Mouse (Mus musculus) urinary bladder, adult 18-20 months (tissue): ENCODE results near the gene Reck.
A peak's percentile ranks its signal among the peaks of the same experiment; 100 is the strongest.

Experiments used
- DNase-seq, 2 experiments: peaks; one replicate each; pipeline ENCODE4 v3.0.0; 2022; ENCODE audit warnings: low spot score in 2 of 2, mixed read lengths in 2 of 2

The Reck gene

DNA sequence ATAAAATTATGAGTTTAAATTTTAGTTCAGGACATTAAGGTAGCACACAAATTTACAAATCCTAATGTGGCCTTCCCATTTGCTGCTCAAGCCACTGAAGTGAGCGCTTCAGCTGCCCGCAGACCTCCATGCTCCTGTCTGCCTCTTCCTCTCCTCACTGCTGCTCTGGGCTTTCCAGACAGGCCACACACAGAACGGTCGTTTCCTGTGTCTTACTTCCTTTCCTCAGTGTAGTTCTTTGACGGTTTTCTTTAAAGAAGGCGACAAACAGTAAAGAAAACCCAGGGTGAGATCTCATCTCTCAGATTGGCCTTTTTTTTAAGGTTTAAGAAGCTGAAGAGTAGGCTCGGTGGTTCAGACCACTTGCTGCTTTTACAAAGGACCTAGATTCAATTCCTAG lies 28.4 kb downstream of the Reck start:
- no peak for DNase-seq

DNA sequence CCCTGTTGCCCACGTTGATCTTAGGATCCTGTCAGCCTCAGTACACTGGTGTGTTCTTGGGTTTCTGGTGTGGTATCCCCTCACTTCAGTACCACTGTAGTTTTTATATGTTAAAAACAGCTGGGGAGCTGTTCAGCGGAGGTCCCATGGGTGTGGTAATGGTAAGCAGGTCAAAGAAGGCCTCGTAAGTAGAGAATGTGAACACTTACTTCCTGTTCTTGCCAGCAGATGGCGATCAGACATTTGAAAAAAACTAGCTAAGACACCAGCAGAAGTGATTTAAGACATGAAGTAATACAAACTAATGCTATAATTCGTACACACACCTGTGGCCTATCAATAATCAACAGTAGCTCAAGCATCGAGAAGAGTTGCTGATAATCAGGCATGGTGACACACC lies 31.1 kb downstream of the Reck start:
- DNase-seq = peak; percentile 14 to 18

DNA sequence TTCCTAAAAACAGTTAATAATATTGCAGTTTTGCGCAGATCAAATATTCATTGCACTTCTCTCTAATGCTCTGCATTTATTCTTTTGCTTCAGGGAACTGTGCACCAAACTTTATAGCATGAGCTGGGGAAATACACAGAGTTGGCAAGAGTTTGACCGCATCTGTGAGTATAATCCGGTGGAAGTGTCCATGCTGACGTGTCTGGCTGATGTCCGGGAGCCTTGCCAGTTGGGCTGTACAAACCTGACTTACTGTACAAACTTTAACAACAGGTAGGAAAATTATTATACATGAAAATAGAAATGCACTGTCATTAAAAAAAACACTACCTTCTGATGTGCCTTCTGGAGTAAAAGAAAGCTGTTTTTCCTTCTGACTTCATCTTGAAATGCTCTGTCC lies 42.9 kb downstream of the Reck start:
- no peak for DNase-seq

DNA sequence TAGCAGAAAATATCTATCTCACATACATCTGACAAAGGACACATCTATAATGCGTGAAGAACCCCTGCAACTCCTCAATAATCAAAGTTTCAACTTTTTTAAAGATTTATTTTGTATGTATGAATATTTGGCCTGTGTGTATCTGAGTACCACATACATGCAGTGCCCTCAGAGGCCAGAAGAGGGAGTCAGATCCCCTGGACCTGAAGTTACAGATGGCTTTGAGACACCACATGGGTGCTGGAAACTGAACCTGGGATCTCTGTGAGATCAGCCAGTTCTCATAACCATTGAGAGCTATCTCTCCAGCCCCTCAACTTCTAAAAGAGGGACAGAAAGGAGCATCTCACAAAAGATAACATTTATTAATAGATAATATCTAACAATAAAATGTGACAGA lies 45.3 kb downstream of the Reck start:
- DNase-seq = no peak

DNA sequence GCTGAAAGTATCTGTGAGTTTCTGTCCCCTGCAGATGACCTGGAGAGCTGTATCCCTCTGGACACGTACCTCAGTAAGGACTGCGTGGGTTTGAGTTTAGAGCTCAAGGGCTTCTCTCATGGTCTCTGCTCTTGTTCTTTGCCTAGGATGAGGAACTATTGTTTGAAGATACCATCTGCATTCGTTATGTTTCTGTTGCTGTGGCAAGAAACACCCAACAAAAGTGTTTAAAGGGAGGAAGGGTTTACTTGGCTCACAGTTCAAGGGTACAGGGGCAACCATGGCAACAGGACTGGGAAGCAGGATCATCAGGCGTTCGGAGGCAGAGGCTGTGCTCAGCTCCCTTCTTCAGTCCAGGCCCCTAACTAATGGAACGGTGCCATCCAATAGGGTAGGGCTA lies 49.8 kb downstream of the Reck start:
- DNase-seq = no peak

DNA sequence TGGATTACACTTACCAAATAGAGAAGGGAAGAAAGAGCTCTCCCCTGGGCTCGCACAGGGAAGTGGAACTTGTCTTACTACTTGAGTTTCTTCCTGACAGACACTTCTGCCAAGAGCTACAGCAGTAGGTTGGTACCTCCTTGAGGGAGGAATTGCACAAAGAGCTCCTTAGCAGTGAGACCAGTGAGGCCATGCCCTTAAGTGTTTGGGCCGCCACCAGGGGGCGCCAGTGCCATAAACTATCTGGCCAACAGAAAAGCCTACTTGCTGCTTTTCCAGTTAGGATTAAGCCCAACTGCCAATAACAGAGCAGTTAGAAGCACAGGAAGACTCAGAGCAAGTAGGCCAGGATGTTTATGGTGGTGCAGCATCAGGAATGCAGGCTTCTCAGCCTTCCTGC lies 50.4 kb downstream of the Reck start:
- peak; percentile 71 to 72 for DNase-seq

DNA sequence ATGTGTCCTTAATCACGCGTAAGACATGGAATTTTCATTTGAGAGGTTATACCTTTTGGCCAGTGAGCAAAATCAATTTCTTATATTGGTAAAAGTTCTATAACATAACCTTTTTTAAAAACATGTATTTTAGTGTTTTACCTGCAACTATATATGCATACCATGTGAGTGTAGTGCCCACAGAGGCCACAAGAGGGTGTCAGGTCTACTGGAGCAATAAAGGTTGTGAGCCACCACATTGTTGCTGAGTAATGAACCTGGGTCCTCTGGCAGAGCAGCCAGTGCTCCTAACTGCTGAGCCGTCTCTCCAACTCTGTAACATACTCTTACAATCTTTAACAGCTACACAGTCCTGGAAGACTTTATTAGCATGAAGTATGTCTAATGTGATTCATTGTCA lies 52.5 kb downstream of the Reck start:
- DNase-seq = no peak

DNA sequence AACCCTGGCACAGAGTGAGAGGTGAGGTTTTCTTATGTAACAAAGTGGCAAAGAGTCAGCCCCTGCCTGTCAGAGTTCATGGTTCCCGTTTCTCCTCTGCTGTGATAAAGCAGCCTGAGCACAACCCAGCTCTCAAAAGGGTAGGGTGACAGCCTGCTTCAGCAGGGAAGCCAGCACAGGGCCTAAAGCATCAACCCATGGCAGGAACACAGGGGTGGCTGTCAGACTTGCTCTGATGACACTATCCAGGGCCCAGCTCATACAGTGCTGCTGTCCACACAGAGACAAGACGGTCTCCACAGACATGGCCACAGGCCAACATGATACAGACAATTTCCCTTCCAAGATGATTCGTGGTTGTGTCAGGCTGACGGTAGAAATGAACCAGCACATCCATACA lies 56.5 kb downstream of the Reck start:
- DNase-seq = no peak

DNA sequence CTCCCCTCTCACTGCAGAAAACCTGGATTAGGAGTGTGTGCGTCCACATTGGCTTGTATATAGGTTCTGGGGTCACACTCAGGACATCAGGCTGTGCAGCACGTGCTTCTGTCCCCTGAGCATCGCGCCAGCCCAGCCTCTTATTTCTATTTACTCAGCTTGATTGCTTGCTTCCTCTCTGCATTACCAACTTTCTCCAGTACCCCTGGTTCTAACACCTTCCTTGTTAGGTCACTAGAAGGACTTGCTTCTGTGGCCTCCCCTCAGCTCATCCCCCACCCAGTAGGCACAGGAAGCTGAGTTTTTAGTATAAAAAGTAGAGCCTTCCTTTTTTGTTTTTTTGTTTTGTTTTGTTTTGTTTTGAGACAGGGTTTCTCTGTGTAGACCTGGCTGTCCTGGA lies 60.9 kb downstream of the Reck start:
- no peak for DNase-seq

DNA sequence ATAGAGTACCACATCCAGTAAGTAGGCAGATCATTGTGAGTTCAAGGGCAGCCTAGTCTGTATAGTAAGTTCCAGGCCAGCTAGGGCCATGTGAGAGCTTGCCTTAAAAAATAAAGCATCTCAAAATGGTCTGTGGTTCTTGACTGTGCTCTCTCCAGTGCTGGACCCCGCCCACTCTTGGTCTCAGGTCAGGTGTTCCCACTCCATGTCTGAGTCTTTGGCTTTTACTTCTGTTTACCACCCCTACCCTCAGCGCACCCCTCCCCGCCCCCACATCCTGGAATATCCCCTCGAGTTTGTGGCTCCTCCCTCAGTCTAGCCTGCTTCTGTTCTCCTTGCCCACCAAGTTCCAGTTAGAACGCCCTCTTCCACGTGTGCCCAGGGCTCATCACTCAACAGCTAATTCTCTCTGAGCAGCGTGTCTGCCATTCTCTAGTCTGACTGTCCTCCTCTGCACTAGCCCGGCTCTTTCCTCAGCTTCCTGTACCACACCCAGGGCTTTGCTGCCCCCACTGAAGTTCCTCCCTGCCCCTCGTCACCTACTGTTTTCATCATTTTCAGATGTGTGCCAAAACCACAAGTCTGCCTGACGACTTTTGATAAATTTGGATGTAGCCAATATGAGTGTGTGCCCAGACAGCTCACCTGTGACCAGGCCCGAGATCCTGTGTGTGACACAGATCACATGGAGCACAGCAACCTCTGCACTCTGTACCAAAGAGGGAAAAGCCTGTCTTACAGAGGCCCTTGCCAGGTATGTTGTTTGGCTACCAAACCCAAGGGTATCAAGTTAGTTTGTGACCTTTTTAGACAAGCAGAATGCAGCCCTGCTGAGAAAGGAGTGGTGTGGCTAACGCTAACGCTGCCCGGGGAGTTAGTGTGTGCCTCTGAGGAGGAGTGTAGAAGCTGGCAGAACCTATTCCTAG lies 61.7 kb downstream of the Reck start:
- no peak for DNase-seq

DNA sequence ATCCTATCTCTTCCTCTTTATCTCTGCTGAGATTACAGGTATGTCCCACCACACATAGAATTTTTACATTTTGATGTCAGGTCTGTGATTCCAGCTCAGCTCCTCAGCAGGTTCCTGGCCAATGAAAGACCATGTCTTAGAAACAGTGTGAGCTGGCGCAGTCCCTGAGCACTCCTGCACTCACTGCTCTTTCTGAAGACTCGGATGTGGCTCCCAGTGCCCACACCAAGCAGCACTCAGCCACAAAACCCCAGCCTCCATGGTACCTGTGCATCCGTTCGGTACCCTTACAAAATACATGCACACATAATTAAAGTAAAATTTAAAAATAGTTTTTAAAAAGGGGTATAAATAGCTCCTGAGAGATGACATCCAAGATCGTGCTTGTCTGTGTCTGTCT lies 66.0 kb downstream of the Reck start:
- DNase-seq = no peak

DNA sequence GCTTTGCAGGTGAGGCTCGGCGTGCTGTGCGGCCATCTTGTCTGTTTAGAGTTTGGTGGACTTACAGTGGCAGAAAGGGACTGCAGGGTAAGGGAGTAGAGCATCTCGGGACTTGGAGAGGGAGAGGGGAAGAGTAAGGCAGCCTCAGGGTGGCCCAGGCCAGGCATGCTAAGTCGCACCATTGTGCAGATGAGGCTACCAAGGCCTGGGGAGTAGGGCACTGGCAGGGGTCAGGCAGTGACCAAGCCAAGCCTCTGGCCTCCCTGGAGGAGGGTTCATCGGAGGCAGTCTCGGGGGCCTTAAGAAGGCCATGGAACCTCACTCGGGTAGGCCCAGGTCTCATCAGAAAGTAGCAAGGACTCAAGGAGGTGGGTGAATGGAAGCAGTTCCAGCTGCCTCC lies 67.1 kb downstream of the Reck start:
- no peak for DNase-seq

DNA sequence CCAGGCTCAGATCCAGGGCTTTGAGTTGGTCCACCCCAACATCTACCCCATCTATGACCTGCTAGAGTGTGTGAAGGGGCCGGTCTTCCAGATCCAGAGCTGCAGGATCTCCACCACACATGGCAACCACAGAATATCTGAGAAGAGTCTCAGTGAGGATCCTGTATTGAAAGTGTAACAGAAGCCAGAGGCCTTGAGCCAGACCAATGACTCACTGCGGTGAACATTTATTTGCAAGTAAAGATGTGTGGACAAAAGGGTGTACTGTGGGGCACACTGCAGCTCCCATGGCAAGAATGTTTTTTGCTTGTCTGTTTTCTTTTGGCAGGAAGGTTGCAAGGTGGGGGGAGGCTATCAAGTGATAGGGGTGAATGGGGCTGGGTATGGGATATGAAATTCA lies 72.2 kb downstream of the Reck start:
- no peak for DNase-seq

DNA sequence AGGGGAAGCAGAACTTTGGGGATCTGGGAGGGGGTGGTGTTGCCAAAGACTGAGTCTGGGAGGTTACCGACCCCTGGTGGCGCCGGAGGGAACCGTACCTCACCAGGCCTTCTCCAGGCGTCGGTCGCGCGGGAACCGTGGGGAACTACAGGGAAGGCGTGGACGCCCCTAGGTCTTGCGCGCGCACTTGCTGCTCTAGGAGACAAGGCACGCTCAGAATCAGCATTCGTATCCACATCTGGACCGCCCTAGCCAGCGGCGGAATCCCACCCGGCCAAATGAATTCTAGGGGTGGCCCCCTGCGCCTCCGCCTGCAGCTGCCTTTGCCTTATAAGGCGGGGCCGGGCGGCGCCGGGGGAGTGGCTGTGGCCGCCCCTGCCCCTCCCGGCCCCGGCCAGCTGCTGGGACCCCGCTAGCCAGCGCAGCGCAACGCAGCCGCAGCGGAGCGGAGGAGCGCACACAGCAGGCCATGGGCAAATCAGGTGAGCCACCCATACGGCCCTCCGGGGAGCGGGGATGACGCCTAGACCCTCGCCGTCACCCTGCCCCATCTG lies 82.0 kb downstream of the Reck start, which contains the start of gene Glipr2:
Gene Glipr2, plus strand, starts transcription at position 110 of the 554 bp plus-strand sequence.
- peak; percentile 48 to 68 for DNase-seq

DNA sequence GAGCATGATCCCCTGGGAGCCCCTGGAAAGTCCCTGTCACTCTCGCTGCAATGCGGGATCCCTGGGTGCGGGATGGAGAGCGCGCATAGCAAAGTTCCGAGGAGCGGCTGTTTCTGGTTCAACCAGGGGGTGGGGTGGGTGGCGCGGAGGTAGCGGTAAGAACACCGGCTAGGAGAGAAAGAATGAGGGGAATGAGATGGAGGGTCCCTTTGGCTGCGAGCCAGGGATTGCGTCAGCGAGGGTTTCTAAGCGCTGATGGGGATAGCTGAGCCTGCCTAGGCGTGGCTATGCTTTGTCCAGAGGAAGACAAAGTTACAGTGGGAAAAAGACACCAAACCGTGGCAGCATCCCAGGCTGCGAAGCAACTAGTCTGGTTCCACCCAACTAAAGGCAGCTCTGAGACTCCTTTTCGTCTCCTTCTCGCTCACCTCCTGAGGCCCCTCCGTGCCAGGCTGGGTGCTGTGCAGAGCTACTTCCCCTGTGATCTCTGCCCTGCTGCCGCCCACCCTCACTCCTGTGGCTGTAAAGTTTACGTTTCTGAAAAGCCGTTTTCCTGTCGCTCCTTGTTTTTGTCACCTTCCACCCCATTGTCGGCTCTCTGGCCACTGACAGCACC lies 82.6 kb downstream of the Reck start:
- peak in 1 of 2 experiments; percentile 50 for DNase-seq

DNA sequence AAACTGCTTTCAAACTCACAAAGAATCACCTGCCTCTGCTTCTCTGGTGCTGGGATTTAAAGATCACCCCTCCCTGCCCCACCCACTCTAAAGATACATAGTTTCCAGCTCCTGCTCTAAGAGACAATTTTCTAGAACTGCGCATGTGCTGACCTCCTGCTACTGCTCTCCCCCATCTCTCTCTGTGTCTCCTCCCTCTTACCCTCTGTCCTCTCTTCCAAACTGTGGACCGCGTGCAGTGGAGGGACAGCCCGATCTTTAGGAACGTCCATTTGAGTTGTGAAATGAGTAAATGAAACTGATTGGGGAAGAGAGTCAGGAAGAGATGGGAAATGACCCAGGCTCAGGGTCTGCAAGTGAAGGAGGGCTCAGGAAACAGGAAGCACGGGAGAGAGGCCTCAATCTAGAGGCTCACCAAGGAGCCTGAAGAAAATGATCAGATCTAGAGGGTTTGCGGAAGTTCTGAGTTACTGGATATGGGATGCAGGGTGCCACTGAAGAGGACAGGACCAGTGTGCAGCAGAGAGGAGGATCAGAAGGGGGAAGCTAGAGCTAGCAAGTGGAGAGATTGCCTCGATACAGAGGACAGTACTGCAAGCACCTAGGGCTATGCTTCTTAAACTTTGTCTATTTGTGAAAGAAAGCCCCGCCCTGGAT lies 84.3 kb downstream of the Reck start:
- no peak for DNase-seq

DNA sequence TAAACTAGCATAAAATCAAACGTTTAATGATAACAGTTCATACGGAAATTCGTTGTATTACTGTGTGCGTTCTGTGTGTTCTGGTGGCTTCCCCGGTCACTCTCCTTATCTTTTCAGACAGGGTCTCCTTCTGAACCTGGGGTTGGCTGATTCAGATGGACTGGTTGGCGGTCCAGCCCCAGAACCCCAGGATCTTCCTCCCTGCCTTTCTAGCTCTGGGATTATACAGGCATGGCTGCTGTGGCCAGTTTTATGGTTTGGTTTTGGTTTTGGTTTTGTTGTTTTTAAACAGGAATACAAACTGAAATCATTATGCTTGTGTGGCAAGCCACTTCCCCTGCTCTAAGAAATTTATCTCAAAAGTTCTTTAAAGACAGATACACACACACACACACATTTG lies 84.9 kb downstream of the Reck start:
- DNase-seq = no peak

DNA sequence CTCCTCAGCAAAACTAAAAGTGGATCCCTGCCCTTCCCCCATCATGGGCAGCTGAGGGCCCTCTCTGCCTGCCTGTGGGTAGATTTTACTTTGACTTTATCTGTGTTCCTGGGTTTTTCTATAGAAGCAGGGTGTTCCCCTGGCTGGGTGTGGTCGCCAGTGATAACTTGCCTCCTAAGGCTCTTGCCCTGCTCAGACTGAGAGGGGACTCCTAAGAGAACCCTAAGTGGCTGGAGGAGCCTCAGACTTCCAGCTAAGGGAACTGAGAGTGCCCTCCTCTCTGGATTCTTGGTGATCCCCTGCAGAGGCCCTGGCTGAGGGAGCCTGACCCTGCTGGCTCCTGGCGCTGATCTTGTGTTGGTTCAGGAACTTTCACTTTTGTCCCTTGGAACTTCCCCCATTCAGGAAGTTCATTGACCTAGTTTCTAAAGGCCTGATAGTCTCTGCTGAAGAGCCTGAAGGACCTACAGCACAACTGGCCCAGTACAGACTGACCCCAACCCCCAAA lies 89.0 kb downstream of the Reck start:
- no peak for DNase-seq

DNA sequence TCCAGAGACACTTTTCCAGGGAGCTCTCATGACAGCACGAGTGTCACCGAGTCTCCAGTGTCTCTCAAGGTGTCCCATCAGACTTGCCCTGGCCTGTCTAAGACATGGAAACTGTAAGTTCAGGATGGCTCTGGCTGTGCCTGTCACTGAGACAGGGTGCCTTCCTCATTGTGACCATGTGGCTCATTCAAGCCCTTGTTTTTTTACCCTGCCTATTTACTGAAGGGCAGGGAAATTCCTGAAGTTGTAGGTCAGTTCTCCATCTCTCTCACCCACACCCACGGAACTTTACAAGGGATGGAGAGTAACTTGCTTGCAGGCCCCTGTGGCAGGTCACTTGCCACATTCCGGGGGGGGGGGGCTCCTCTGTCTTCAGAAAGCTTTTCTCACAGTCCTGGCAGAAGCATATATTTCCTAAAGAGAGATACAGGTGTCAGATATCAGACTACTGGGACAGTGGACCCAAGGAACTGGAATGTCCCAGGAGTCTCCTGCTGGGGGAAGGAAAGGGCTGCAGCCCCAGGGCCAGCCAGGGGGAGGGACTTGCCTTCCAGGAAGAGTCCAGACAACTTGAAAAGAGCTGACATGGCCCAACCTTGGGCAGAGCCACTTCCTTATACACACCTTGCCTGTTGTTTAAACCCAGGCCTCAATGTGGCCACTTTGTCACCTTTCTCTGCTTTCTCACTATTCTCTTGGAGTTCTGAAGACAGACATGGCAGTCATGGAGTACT lies 89.8 kb downstream of the Reck start:
- DNase-seq = no peak

DNA sequence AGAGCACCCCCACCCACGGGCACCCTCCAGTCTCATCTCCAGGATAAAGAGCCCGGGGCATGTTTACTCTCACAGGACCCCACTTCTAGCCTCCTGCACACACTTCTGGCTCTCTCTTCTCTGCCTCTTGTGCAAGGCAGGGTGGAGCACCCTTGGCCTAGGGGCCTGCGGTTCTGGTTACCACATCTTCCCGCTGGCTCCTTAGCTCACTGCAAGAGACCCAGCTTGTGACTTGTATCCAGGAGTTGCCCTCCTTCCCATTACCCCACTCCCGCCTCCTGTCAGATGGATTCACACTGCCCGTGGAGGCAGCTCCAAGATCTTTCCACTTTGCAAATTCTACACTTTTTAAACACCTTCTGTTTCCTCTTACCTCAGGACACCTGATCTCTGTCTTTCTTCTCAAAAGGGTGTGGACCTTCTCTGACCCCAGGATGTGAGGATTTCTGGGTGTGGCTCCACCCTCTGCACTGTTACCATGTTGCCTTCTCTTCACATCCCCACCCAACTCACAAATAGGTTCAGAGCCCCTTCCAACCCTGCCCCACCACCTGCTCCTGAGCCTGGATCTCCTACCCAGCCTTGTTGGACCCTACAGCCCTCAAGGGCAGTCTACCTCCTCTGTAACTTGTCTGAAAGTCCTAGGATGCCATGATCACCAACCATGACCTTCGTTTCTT lies 90.7 kb downstream of the Reck start:
- no peak for DNase-seq

DNA sequence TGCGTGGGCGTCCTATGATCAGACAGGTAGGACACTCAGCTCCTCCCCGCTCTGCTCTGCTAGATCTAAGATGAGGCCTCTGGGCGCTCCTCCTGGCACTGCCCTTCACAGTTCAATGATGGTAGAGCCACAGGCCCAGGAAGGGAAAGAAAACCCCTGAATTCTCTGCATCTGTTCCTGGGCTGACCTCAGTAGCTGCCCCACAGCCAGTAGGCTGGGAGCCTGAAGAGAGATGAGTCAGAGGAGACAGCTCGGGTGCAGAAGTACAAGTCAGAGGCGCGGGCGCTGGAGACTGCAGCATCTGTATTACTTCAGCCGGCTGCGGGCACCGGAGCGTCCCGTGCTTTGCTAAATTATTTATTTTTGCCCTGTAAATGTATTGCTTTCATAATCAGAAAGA lies 93.3 kb downstream of the Reck start:
- peak; percentile 26 to 66 for DNase-seq
